Mouse (Mus musculus) hindbrain, postnatal 0 days (tissue): Measurements from ENCODE around the gene Gskip. TPM values are rescaled to one million over a fixed set of nuclear protein-coding genes. Genes with fewer than 3 reads are reported as not detected.

ENCODE experiments used
- ATAC-seq: fragments of 200-750 bp; cut with Nextera tagmentation; 2 replicates; pipeline ENCODE4 v1.8.0; 2017; ENCODE audit warnings: mild to moderate bottlenecking, moderate TSS enrichment, moderate library complexity
- DNase-seq: peaks from one replicate; pipeline ENCODE4 v3.0.0-alpha.2; 2015; ENCODE audit warnings: low spot score
- H3K27ac ChIP-seq: fragments of 300-500 bp; sonication (generic); 2 replicates; pipeline ENCODE4 v1.5.1; 2014; ENCODE audit warnings: mild to moderate bottlenecking
- H3K27me3 ChIP-seq: fragments of 300-500 bp; sonication (generic); 2 replicates; pipeline ENCODE4 v1.6.1; 2014; ENCODE audit warnings: low read length, mixed read lengths; ENCODE audit not compliant: insufficient read depth
- H3K36me3 ChIP-seq: fragments of 300-500 bp; sonication (generic); 2 replicates; pipeline ENCODE4 v1.6.1; 2014; ENCODE audit warnings: low read length, mixed read lengths; ENCODE audit not compliant: insufficient read depth
- H3K4me1 ChIP-seq: fragments of 300-500 bp; sonication (generic); 2 replicates; pipeline ENCODE4 v1.6.1; 2014; ENCODE audit warnings: antibody characterized with exemption, low read length, mixed read lengths; ENCODE audit not compliant: insufficient read depth
- H3K4me2 ChIP-seq: fragments of 300-500 bp; sonication (generic); 2 replicates; pipeline ENCODE4 v1.6.1; 2014; ENCODE audit warnings: low read depth, mild to moderate bottlenecking, low read length, moderate library complexity, mixed read lengths
- H3K4me3 ChIP-seq: fragments of 300-500 bp; sonication (generic); 2 replicates; pipeline ENCODE4 v1.5.1; 2014; ENCODE audit warnings: low read length
- H3K9ac ChIP-seq: fragments of 300-500 bp; sonication (generic); replicated peaks from 2 replicates; pipeline ENCODE4 v1.6.1; 2014; ENCODE audit warnings: mild to moderate bottlenecking, low read length, moderate library complexity, mixed read lengths
- H3K9me3 ChIP-seq: fragments of 300-500 bp; sonication (generic); 2 replicates; pipeline ENCODE4 v1.6.1; 2016; ENCODE audit warnings: low read length, mixed read lengths
- CTCF ChIP-seq: IDR thresholded peaks from 2 replicates; pipeline ENCODE4 v1.5.1; 2016; ENCODE audit warnings: antibody characterized with exemption, control low read depth, low read depth
- WGBS: fragments of 180-500 bp; shearing (Covaris S2); extraction: QIAGEN DNeasy Blood & Tissue Kit; methylation state at CpG from one replicate; pipeline ENCODE4 v1.1.7; 2014; 5-methylcytosine and 5-hydroxymethylcytosine counted together
- polyA plus RNA-seq: library from polyadenylated mRNA; unstranded; fragments of >200 nt; fragmentation: Nextera tagmentation; extraction: Ambion mirVana; gene quantifications from 2 replicates; pipeline ENCODE4 v1.2.1, GENCODE M21; 2015
- total RNA-seq: library from RNA; depleted of rRNA; stranded (reverse); fragments of >200 nt; gene quantifications from 2 replicates; pipeline ENCODE4 v1.2.3, GENCODE M21; 2014; rRNA removed

Gskip gene
- total RNA-seq = 11.0 and 12.1 TPM in 2 replicates
- polyA plus RNA-seq = 19.8 and 21.7 TPM in 2 replicates

DNA sequence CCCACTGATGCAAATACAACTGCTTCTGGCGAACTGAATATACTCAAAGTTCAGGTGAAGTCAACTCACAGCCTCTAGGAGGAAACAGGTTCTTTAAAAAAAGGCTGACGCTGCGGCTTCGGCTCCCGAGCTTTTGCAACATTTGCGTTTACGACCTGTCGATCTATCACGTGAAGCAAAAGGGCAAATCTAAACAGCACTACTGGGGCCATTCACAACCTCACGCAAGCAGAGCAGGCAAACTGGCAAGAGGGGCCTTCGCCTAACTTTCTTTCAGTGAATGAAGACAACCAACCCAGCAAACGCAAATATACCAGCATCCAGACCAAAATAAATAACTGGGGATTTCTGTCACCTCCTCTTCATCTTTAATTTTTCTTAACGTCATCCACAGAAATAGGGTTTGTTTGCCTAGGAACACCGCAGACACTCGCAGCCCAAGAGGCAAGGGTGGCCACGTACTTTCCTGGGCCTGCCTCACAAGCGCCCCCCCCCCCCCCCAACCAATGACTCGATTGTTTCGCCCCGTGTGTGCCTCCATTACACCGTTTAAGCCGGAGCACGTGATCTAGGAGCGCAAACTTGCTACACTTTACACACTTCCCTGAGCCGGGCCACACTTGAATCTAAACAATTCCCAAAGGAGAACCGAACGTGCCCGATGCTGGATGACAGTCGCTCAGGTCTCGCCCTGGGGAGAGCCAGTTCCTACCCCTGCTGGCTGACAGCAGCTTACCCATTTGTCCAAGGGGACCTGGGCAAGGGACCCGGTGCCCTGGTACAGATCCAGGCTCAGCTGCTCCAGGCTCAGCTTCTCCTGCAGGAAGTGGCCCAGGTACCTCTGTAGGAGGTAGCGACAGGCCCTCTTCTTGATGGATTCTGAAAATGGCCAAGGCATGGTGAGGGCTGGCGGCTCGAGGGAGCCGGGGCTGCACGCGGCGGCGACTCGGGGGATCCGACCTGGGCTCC, at the start of gene Gskip:
Gene Gskip, plus strand, starts transcription at position 897 of the 969 bp plus-strand sequence.
- Histone ChIP-seq H3K9ac (peak within 1 kb of the TSS; percentile 91), H3K4me1 (peaks cover 16% of the 10 kb centered on the region), H3K9me3 (no peaks in the 10 kb centered on the region), H3K4me2 (peak within 1 kb of the TSS; percentile 86), H3K27ac (peak within 1 kb of the TSS; percentile 93), H3K27me3 (no peaks in the 10 kb centered on the region), H3K4me3 (peak within 1 kb of the TSS; percentile 98), H3K36me3 (no peaks in the 10 kb centered on the region)
- WGBS = under 1% methylated on average over 40 of the region's 41 CpGs
- ATAC-seq = peak; percentile 19
- DNase-seq = peak; percentile 67
- no peak for TF ChIP-seq CTCF

DNA sequence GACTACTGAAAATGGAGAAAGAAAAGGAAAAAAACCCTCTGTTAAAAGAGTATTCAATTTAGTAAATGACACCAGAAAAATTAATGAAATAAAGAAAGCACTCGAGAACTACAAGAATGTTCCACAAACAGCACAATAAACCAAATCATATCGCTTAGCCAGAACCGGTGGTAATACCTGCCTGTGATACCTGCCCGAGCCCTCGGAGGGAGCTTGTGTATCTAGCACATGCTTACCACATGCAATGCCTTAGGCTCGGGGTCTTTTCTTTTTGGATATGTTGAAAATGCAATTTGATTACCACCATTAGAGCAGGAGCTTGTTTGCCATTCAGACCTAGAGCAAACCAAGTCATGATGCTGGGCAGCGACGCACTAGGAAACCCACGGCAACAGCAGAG, 48.1 kb upstream of the Gskip start:
- Histone ChIP-seq H3K4me3 (no peak overlapping the region), H3K27me3 (no peaks in the 10 kb centered on the region), H3K9ac (no peak overlapping the region), H3K9me3 (no peaks in the 10 kb centered on the region), H3K36me3 (peaks cover 75% of the 10 kb centered on the region), H3K27ac (no peak overlapping the region), H3K4me2 (no peak overlapping the region), H3K4me1 (no peaks in the 10 kb centered on the region)
- DNase-seq (no peak), ATAC-seq (no peak)
- 89% methylated on average over 9 of the region's 9 CpGs for WGBS
- no peak for TF ChIP-seq CTCF

DNA sequence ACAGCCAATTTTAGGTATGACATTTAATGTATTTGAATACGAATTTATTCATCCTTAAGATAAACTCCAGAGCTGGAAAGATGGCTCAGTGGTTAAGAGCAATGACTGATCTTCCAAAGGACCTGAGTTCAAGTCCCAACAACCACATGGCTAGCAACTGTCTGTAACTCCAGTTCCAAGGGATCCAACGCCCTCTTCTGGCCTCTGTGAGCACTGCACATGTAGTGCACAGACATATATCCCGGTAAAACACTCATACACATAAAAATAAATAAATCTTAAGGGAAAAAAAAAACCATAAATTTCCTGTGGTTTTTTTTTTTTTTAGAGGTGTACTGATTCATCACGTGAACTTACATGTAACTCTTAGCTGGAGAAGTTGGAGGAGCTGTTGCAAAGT, 47.1 kb upstream of the Gskip start:
- H3K4me2 ChIP-seq = no peak overlapping the region
- ATAC-seq = no peak
- H3K27me3 ChIP-seq = no peaks in the 10 kb centered on the region
- no peaks in the 10 kb centered on the region for H3K9me3 ChIP-seq
- no peak overlapping the region for H3K9ac ChIP-seq
- WGBS = 81% methylated on average over 4 of the region's 4 CpGs
- H3K27ac ChIP-seq = no peak overlapping the region
- peaks cover 84% of the 10 kb centered on the region for H3K36me3 ChIP-seq
- H3K4me3 ChIP-seq = no peak overlapping the region
- DNase-seq = no peak
- H3K4me1 ChIP-seq = no peaks in the 10 kb centered on the region
- peak; percentile 43 for TF ChIP-seq CTCF

DNA sequence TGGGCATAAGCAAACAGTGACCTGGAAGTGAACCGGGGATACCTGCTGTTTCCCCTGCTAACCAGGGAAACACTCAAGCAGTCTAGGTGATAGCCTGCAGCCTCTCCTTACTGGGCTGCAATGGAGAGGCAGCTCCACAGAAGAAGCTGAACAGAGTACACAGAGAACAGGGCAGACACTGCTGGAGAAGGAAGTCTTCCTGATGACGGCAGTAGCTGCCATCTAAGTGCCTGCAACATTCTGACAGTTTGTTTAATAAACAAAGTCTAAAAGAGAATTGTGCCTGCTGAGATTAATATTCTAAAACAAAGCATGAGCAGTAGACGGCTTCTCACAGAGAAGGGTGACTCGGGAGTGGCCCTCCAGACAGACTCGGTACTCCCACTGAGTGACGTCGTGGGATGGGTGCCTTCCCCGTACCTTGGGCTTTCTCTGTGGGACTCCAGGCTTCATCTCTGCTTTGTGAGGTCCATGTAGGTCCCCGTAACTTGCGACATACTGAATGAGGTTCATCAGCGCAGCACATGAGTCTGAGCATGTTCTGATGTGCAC, 41.8 kb upstream of the Gskip start:
- TF ChIP-seq CTCF = no peak
- no peaks in the 10 kb centered on the region for H3K9me3 ChIP-seq
- peaks cover 93% of the 10 kb centered on the region for H3K36me3 ChIP-seq
- H3K4me2 ChIP-seq = no peak overlapping the region
- no peak overlapping the region for H3K9ac ChIP-seq
- no peaks in the 10 kb centered on the region for H3K27me3 ChIP-seq
- DNase-seq (no peak), ATAC-seq (no peak)
- H3K4me1 ChIP-seq = no peaks in the 10 kb centered on the region
- no peak overlapping the region for H3K4me3 ChIP-seq
- WGBS = 91% methylated on average over 11 of the region's 11 CpGs
- H3K27ac ChIP-seq = no peak overlapping the region

DNA sequence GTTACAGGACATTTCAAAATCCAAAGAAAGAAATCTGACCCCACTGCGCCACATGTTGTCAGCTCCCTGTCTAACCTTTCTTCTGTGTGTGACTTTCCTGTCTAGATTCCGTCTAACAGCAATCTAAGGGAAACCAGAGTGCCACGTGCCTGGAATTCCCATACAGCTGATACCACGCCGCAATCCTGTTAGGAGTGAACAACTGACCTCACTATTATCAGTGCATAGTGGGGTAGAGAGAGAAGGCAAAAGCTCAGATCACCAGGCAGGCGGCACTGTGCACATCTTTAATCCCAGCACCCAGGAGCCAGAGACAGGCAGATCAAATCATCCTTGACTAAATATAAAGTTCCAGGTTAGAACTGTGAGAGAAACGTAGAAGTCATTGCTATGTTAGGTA, 28.8 kb upstream of the Gskip start:
- no peak overlapping the region for H3K9ac ChIP-seq
- no peak overlapping the region for H3K27ac ChIP-seq
- no peak overlapping the region for H3K4me2 ChIP-seq
- TF ChIP-seq CTCF = no peak
- H3K36me3 ChIP-seq = peaks cover 79% of the 10 kb centered on the region
- no peak overlapping the region for H3K4me3 ChIP-seq
- no peaks in the 10 kb centered on the region for H3K27me3 ChIP-seq
- ATAC-seq = no peak
- no peaks in the 10 kb centered on the region for H3K4me1 ChIP-seq
- 94% methylated on average over 7 of the region's 7 CpGs for WGBS
- no peaks in the 10 kb centered on the region for H3K9me3 ChIP-seq
- no peak for DNase-seq

DNA sequence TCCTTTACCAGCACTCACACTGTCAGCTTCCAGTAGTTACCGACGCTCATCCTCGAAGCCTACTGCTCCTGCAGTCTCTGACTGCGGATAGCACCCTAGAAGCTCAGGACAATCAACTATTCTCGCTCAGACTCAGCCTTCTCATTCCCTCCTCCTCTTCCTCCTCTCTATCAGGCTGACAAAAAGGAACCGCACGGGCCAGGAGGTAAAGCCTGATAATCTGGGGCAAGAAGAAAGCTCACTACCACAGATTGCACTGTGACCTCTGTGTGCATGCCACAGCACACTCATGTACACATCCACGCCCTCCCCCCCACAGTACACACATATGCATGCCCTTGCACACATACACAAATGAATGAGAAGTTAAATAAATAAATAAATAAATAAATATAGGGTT, 8.4 kb upstream of the Gskip start:
- H3K4me3 ChIP-seq = no peak overlapping the region
- no peak overlapping the region for H3K9ac ChIP-seq
- no peak overlapping the region for H3K27ac ChIP-seq
- no peaks in the 10 kb centered on the region for H3K4me1 ChIP-seq
- H3K27me3 ChIP-seq = no peaks in the 10 kb centered on the region
- WGBS = 94% methylated on average over 8 of the region's 8 CpGs
- H3K36me3 ChIP-seq = peaks cover 15% of the 10 kb centered on the region
- no peaks in the 10 kb centered on the region for H3K9me3 ChIP-seq
- ATAC-seq (no peak), DNase-seq (no peak)
- TF ChIP-seq CTCF = no peak
- H3K4me2 ChIP-seq = no peak overlapping the region

DNA sequence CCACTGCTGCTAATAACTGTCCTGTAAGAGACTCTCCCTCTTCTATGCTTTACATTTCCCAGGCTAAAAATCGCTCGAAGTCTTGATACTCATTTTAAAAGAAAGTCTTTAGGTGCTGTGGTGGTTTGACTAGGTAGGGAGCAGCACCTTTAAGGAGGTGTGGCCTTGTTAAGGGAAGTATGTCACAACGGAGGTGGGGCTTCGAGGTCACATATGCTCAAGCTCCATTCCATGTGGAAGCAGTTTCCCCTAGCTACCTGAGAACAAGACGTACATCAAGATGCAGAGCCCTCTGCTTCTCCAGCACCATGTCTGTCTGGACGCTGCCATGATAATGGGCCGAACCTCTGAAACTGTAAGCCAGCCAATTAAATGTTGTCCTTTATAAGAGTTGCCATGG, 6.4 kb upstream of the Gskip start:
- no peak overlapping the region for H3K9ac ChIP-seq
- H3K36me3 ChIP-seq = peaks cover 13% of the 10 kb centered on the region
- no peak for TF ChIP-seq CTCF
- no peak overlapping the region for H3K4me3 ChIP-seq
- WGBS = 90% methylated on average over 7 of the region's 7 CpGs
- no peaks in the 10 kb centered on the region for H3K27me3 ChIP-seq
- no peak for ATAC-seq
- H3K9me3 ChIP-seq = no peaks in the 10 kb centered on the region
- peaks cover under 1% of the 10 kb centered on the region; the same call in 1 of the 2 replicates for H3K4me1 ChIP-seq
- H3K27ac ChIP-seq = no peak overlapping the region
- H3K4me2 ChIP-seq = no peak overlapping the region
- no peak for DNase-seq
